Mouse (Mus musculus) embryonic facial prominence, embryonic 15.5 days (tissue): ENCODE measurements around the gene Pdk3. TPM values are rescaled to one million over a fixed set of nuclear protein-coding genes. Genes with fewer than 3 reads are reported as not detected.

Experiments
- ATAC-seq: fragments of 200-750 bp; cut with Nextera tagmentation; 2 replicates; pipeline ENCODE4 v1.8.0; 2017; ENCODE audit warnings: low read depth, moderate TSS enrichment; ENCODE audit not compliant: insufficient number of reproducible peaks, low FRiP score, low TSS enrichment
- H3K27ac ChIP-seq: fragments of 300-500 bp; sonication (generic); replicated peaks from 2 replicates; pipeline ENCODE4 v1.5.1; 2015; ENCODE audit warnings: mild to moderate bottlenecking, inconsistent platforms
- H3K27me3 ChIP-seq: fragments of 300-500 bp; sonication (generic); 2 replicates; pipeline ENCODE4 v1.6.1; 2015; ENCODE audit warnings: inconsistent platforms
- H3K36me3 ChIP-seq: fragments of 300-500 bp; sonication (generic); 2 replicates; pipeline ENCODE4 v1.6.1; 2015; ENCODE audit warnings: mild to moderate bottlenecking, inconsistent platforms
- H3K4me1 ChIP-seq: fragments of 300-500 bp; sonication (generic); 2 replicates; pipeline ENCODE4 v1.6.1; 2015; ENCODE audit warnings: inconsistent platforms
- H3K4me2 ChIP-seq: fragments of 300-500 bp; sonication (generic); replicated peaks from 2 replicates; pipeline ENCODE4 v1.6.1; 2015; ENCODE audit warnings: mild to moderate bottlenecking, inconsistent platforms
- H3K4me3 ChIP-seq: fragments of 300-500 bp; sonication (generic); replicated peaks from 2 replicates; pipeline ENCODE4 v1.5.1; 2015; ENCODE audit warnings: mild to moderate bottlenecking, inconsistent platforms
- H3K9ac ChIP-seq: fragments of 300-500 bp; sonication (generic); 2 replicates; pipeline ENCODE4 v1.6.1; 2015; ENCODE audit warnings: inconsistent platforms
- H3K9me3 ChIP-seq: fragments of 300-500 bp; sonication (generic); replicated peaks from 2 replicates; pipeline ENCODE4 v1.6.1; 2016; ENCODE audit warnings: inconsistent platforms
- WGBS: fragments of 180-500 bp; shearing (Covaris S2); methylation state at CpG from one replicate; pipeline ENCODE4 v1.1.7; 2015; 5-methylcytosine and 5-hydroxymethylcytosine counted together
- polyA plus RNA-seq: library from polyadenylated mRNA; unstranded; fragments of >200 nt; fragmentation: Nextera tagmentation; extraction: Ambion mirVana; gene quantifications from 2 replicates; pipeline ENCODE4 v1.2.1, GENCODE M21; 2015

Gene Pdk3
- 58.6 and 62.2 TPM in 2 replicates for polyA plus RNA-seq

DNA sequence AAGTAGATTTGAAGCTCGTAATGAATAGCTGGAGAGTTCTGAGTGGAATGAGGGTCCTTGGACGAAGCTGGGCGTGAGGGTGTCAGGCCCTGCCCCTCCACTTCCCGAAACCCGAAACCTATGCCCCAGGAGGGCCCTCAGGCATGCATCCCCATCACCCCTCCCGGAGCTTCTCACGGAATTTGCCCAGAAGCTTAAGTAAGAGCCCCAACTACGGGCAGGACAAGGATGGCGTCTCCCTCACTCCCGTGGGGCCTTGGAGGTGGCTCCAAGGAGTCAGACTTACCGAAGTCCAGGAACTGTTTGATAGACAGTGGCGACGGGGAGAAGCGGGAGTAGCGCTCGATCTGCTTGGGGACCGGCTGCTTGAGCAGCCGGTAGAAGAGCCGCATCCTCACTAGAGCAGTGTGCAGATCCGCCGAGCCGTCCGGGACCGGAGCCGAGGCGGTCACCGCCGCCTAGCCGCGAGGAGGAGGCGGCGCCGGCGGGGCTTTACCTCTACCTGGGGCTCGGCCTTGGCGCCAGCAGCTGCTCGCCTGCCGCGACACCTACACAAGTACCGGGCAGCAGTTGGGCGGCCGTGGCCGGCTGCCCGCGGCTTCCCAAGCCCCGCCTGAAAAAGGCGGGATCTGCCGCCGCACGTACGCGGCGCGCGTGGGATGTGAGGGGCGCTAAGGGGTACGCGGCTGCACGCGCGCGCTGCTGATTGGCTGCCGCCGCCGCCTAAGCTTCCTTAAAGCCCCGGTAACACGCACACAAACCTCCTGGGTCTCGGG is at the start of gene Pdk3:
Gene Pdk3, minus strand, starts transcription at position 641 of the 776 bp plus-strand sequence.
- peak within 1 kb of the TSS; percentile 62 for H3K4me3 ChIP-seq
- no peaks in the 10 kb centered on the region for H3K9me3 ChIP-seq
- ATAC-seq = peak; percentile 95
- no peaks in the 10 kb centered on the region for H3K4me1 ChIP-seq
- H3K9ac ChIP-seq = peak within 1 kb of the TSS; percentile 39
- WGBS = 19% methylated on average over 63 of the region's 68 CpGs
- no peaks in the 10 kb centered on the region for H3K36me3 ChIP-seq
- peak within 1 kb of the TSS; percentile 89 for H3K27ac ChIP-seq
- no peaks in the 10 kb centered on the region; the same call in 1 of the 2 replicates for H3K27me3 ChIP-seq
- H3K4me2 ChIP-seq = peak within 1 kb of the TSS; percentile 46

GRCm38 (mm10) chrX:93877634-93878016 is 45.6 kb upstream of the Pdk3 start:
- H3K4me3 ChIP-seq = no peak overlapping the region
- no peaks in the 10 kb centered on the region for H3K4me1 ChIP-seq
- H3K36me3 ChIP-seq = no peaks in the 10 kb centered on the region
- H3K27ac ChIP-seq = no peak overlapping the region
- peaks cover 4% of the 10 kb centered on the region; the same call in 1 of the 2 replicates for H3K27me3 ChIP-seq
- WGBS = 69% methylated on average over 3 of the region's 3 CpGs
- no peak overlapping the region for H3K4me2 ChIP-seq
- ATAC-seq = no peak
- no peak overlapping the region for H3K9ac ChIP-seq
- H3K9me3 ChIP-seq = no peaks in the 10 kb centered on the region

DNA sequence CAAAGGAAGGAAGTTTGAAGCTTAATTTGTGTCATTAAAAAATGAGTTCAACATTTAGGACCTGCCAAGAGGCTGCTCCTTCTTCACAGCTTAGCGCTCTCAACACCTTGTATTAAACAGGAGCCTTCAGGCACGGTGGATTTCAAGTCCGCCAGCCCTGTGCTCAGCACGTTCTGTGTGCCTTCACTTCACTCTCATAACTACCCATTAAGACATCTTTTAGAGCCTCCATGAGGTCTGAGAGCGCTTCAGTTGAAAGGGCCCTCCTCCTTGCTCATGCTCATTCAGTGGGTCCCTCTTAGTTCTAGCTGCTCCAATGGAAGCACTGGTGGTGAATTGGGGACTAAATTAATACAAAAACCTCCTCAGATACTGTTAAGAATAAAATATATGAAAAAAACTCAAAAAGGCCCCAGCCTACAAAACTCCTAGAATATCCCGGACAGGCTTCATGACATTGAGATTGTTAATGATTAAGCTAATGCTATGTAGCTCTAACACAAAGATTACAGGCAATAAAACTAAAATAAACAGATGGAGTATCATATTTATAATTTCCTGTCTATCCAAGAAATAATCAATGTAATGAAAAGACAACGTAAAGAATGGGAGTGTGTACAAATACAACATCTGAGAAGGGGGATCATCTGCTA is 45.1 kb upstream of the Pdk3 start:
- Histone ChIP-seq H3K4me2 (no peak overlapping the region), H3K27ac (no peak overlapping the region), H3K27me3 (peaks cover 4% of the 10 kb centered on the region; the same call in 1 of the 2 replicates), H3K4me3 (no peak overlapping the region), H3K36me3 (no peaks in the 10 kb centered on the region), H3K9ac (no peak overlapping the region), H3K9me3 (no peaks in the 10 kb centered on the region), H3K4me1 (no peaks in the 10 kb centered on the region)
- WGBS = 88% methylated on average over 7 of the region's 7 CpGs
- no peak for ATAC-seq

DNA sequence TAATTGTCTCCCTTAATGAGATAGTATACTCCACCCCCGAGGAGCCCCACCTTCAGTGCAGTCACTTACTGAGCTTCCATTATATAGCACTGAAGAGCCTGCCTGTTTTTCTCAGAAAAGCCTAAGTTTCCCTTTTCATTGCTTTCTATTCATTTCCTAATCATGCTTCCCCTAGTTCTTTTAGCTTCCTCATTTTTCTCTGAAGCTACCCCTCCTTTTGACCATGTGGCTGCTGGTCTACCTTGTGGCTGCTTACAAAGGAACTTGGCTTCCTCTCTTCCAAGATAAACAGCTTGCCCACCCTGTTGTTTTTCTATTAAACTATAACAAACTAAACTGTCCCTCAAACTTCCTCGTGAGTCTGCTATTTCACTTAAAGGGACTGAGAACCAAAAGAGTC is 31.4 kb upstream of the Pdk3 start:
- no peak for ATAC-seq
- H3K4me1 ChIP-seq = no peaks in the 10 kb centered on the region
- 41% methylated on average over 2 of the region's 2 CpGs for WGBS
- no peaks in the 10 kb centered on the region for H3K9me3 ChIP-seq
- no peak overlapping the region for H3K9ac ChIP-seq
- H3K36me3 ChIP-seq = no peaks in the 10 kb centered on the region
- H3K4me3 ChIP-seq = no peak overlapping the region
- 0 out of 2 replicates have a peak, but pooled peaks cover 2% of the 10 kb centered on the region for H3K27me3 ChIP-seq
- H3K4me2 ChIP-seq = no peak overlapping the region
- H3K27ac ChIP-seq = no peak overlapping the region

GRCm38 (mm10) chrX:93862525-93863086 is 30.6 kb upstream of the Pdk3 start:
- no peak overlapping the region for H3K9ac ChIP-seq
- no peaks in the 10 kb centered on the region for H3K36me3 ChIP-seq
- no peak overlapping the region for H3K27ac ChIP-seq
- whole genome bisulfite sequencing = 74% methylated on average over 4 of the region's 4 CpGs
- no peaks in the 10 kb centered on the region for H3K9me3 ChIP-seq
- no peak overlapping the region for H3K4me2 ChIP-seq
- H3K27me3 ChIP-seq = 0 out of 2 replicates have a peak, but pooled peaks cover 2% of the 10 kb centered on the region
- H3K4me1 ChIP-seq = no peaks in the 10 kb centered on the region
- H3K4me3 ChIP-seq = no peak overlapping the region
- no peak for ATAC-seq

GRCm38 (mm10) chrX:93857756-93858155 is 25.8 kb upstream of the Pdk3 start:
- Histone ChIP-seq H3K36me3 (no peaks in the 10 kb centered on the region), H3K4me3 (no peak overlapping the region), H3K27ac (no peak overlapping the region), H3K9me3 (no peaks in the 10 kb centered on the region), H3K4me1 (no peaks in the 10 kb centered on the region), H3K27me3 (peaks cover 11% of the 10 kb centered on the region; the same call in 1 of the 2 replicates), H3K9ac (no peak overlapping the region), H3K4me2 (no peak overlapping the region)
- whole genome bisulfite sequencing = 69% methylated on average over 3 of the region's 3 CpGs
- ATAC-seq = no peak

- 21% methylated on average over 14 of the region's 14 CpGs for WGBS
Measured at GRCm38 (mm10) chrX:93832337-93832884, 410 bp upstream of the Pdk3 start.

GRCm38 (mm10) chrX:93825787-93826186 is 6.2 kb downstream of the Pdk3 start:
- no peaks in the 10 kb centered on the region for H3K36me3 ChIP-seq
- no peak overlapping the region for H3K27ac ChIP-seq
- H3K9me3 ChIP-seq = no peaks in the 10 kb centered on the region
- WGBS = 64% methylated on average over 2 of the region's 2 CpGs
- no peak overlapping the region for H3K4me3 ChIP-seq
- no peak overlapping the region for H3K4me2 ChIP-seq
- H3K4me1 ChIP-seq = no peaks in the 10 kb centered on the region
- no peak overlapping the region for H3K9ac ChIP-seq
- ATAC-seq = no peak
- H3K27me3 ChIP-seq = no peaks in the 10 kb centered on the region

More at GRCm38 (mm10) chrX:93832337-93832884, 410 bp upstream of the Pdk3 start:
- Histone ChIP-seq H3K4me1 (no peaks in the 10 kb centered on the region), H3K4me2 (peak overlapping the region; percentile 46), H3K36me3 (no peaks in the 10 kb centered on the region), H3K27ac (peak overlapping the region; percentile 89), H3K9ac (no peak overlapping the region), H3K27me3 (no peaks in the 10 kb centered on the region; the same call in 1 of the 2 replicates), H3K9me3 (no peaks in the 10 kb centered on the region), H3K4me3 (peak overlapping the region; percentile 62)
- no peak for ATAC-seq

- Histone ChIP-seq H3K9ac (no peak overlapping the region), H3K36me3 (no peaks in the 10 kb centered on the region), H3K4me3 (no peak overlapping the region), H3K27ac (no peak overlapping the region), H3K4me2 (no peak overlapping the region), H3K4me1 (no peaks in the 10 kb centered on the region), H3K27me3 (no peaks in the 10 kb centered on the region; the same call in 1 of the 2 replicates), H3K9me3 (no peaks in the 10 kb centered on the region)
- WGBS = 76% methylated on average over 1 of the region's 1 CpGs
- no peak for ATAC-seq
Measured at GRCm38 (mm10) chrX:93808040-93808439, 24.0 kb downstream of the Pdk3 start.

- Histone ChIP-seq H3K9me3 (no peaks in the 10 kb centered on the region), H3K4me1 (no peaks in the 10 kb centered on the region), H3K27ac (no peak overlapping the region), H3K4me3 (no peak overlapping the region), H3K4me2 (no peak overlapping the region), H3K27me3 (no peaks in the 10 kb centered on the region), H3K36me3 (no peaks in the 10 kb centered on the region), H3K9ac (no peak overlapping the region)
- no peak for ATAC-seq
Measured at GRCm38 (mm10) chrX:93793168-93793567, 38.8 kb downstream of the Pdk3 start.

- H3K27me3 ChIP-seq = no peaks in the 10 kb centered on the region
- H3K9ac ChIP-seq = no peak overlapping the region
- no peaks in the 10 kb centered on the region for H3K9me3 ChIP-seq
- no peak overlapping the region for H3K4me3 ChIP-seq
- H3K4me2 ChIP-seq = no peak overlapping the region
- ATAC-seq = no peak
- WGBS = 95% methylated on average over 1 of the region's 1 CpGs
- no peak overlapping the region for H3K27ac ChIP-seq
- H3K4me1 ChIP-seq = no peaks in the 10 kb centered on the region
- no peaks in the 10 kb centered on the region for H3K36me3 ChIP-seq
Measured at GRCm38 (mm10) chrX:93789562-93789961, 42.4 kb downstream of the Pdk3 start.
